Mouse (Mus musculus) neural tube, embryonic 14.5 days (tissue): ENCODE results near the gene Mtmr12. TPM values are rescaled to one million over a fixed set of nuclear protein-coding genes. Genes with fewer than 3 reads are reported as not detected.

Source experiments
- ATAC-seq: fragments of 200-750 bp; cut with Nextera tagmentation; 2 replicates; pipeline ENCODE4 v1.8.0; 2017; ENCODE audit warnings: low read depth, mild to moderate bottlenecking, moderate TSS enrichment, moderate library complexity
- H3K27ac ChIP-seq: fragments of 300-500 bp; sonication (generic); 2 replicates; pipeline ENCODE4 v1.5.1; 2014; ENCODE audit warnings: low read depth, mild to moderate bottlenecking, control low read depth, low read length, moderate library complexity, mixed read lengths
- H3K27me3 ChIP-seq: fragments of 300-500 bp; sonication (generic); 2 replicates; pipeline ENCODE4 v1.6.1; 2014; ENCODE audit warnings: low read length; ENCODE audit not compliant: control insufficient read depth, insufficient read depth
- H3K36me3 ChIP-seq: fragments of 300-500 bp; sonication (generic); 2 replicates; pipeline ENCODE4 v1.6.1; 2014; ENCODE audit warnings: low read length, mixed read lengths; ENCODE audit not compliant: control insufficient read depth, insufficient read depth
- H3K4me1 ChIP-seq: fragments of 300-500 bp; sonication (generic); 2 replicates; pipeline ENCODE4 v1.6.1; 2014; ENCODE audit warnings: low read length; ENCODE audit not compliant: control insufficient read depth, insufficient read depth
- H3K4me2 ChIP-seq: fragments of 300-500 bp; sonication (generic); 2 replicates; pipeline ENCODE4 v1.6.1; 2014; ENCODE audit warnings: mild to moderate bottlenecking, low read depth, low read length, control low read depth
- H3K4me3 ChIP-seq: fragments of 300-500 bp; sonication (generic); 2 replicates; pipeline ENCODE4 v1.5.1; 2014; ENCODE audit warnings: low read depth, low read length, control low read depth, mixed read lengths
- H3K9ac ChIP-seq: fragments of 300-500 bp; sonication (generic); replicated peaks from 2 replicates; pipeline ENCODE4 v1.6.1; 2014; ENCODE audit warnings: low read depth, mild to moderate bottlenecking, control low read depth, low read length, mixed read lengths
- H3K9me3 ChIP-seq: fragments of 300-500 bp; sonication (generic); 2 replicates; pipeline ENCODE4 v1.6.1; 2016; ENCODE audit warnings: low read length; ENCODE audit not compliant: control insufficient read depth
- WGBS: fragments of 180-500 bp; shearing (Covaris S2); extraction: QIAGEN DNeasy Blood & Tissue Kit; methylation state at CpG from one replicate; pipeline ENCODE4 v1.1.7; 2014; 5-methylcytosine and 5-hydroxymethylcytosine counted together
- polyA plus RNA-seq: library from polyadenylated mRNA; unstranded; fragments of >200 nt; fragmentation: Nextera tagmentation; extraction: Ambion mirVana; gene quantifications from 2 replicates; pipeline ENCODE4 v1.2.1, GENCODE M21; 2014

The Mtmr12 gene
- polyA plus RNA-seq, 1 experiment from 2014 or later, result 7.2 TPM

- H3K27ac ChIP-seq, result no peak overlapping the region
These were observed 24.9 kb downstream of the Mtmr12 start for GRCm38 (mm10) chr15:12229603-12230242.

GRCm38 (mm10) chr15:12230243-12230935 is 25.6 kb downstream of the Mtmr12 start:
- 68% methylated on average over 12 of the region's 12 CpGs for WGBS
- Histone ChIP-seq H3K9me3 (no peaks in the 10 kb centered on the region), H3K27me3 (no peaks in the 10 kb centered on the region), H3K27ac (no peak overlapping the region), H3K4me1 (peaks cover 4% of the 10 kb centered on the region; the same call in 1 of the 2 replicates), H3K4me2 (no peak overlapping the region), H3K9ac (no peak overlapping the region), H3K4me3 (no peak overlapping the region), H3K36me3 (peaks cover 3% of the 10 kb centered on the region; the same call in 1 of the 2 replicates)
- no peak for ATAC-seq

More at GRCm38 (mm10) chr15:12229603-12230242, 24.9 kb downstream of the Mtmr12 start:
- Histone ChIP-seq H3K36me3 (peaks cover 3% of the 10 kb centered on the region; the same call in 1 of the 2 replicates), H3K4me3 (no peak overlapping the region), H3K4me1 (peaks cover 4% of the 10 kb centered on the region; the same call in 1 of the 2 replicates), H3K9ac (no peak overlapping the region), H3K9me3 (no peaks in the 10 kb centered on the region), H3K27me3 (no peaks in the 10 kb centered on the region), H3K4me2 (no peak overlapping the region)
- ATAC-seq, result no peak
- 81% methylated on average over 10 of the region's 10 CpGs for WGBS

- no peaks in the 10 kb centered on the region for H3K27me3 ChIP-seq
- no peak overlapping the region for H3K4me3 ChIP-seq
- H3K4me2 ChIP-seq, result no peak overlapping the region
- peaks cover 4% of the 10 kb centered on the region; the same call in 1 of the 2 replicates for H3K4me1 ChIP-seq
- H3K27ac ChIP-seq, result no peak overlapping the region
- ATAC-seq, result no peak
- no peak overlapping the region for H3K9ac ChIP-seq
- 87% methylated on average over 6 of the region's 6 CpGs for WGBS
- H3K9me3 ChIP-seq, result no peaks in the 10 kb centered on the region
- peaks cover 3% of the 10 kb centered on the region; the same call in 1 of the 2 replicates for H3K36me3 ChIP-seq
These were observed 26.6 kb downstream of the Mtmr12 start for GRCm38 (mm10) chr15:12231462-12231861.

- peaks cover 5% of the 10 kb centered on the region; the same call in 1 of the 2 replicates for H3K36me3 ChIP-seq
- no peak overlapping the region for H3K4me3 ChIP-seq
- H3K4me2 ChIP-seq, result no peak overlapping the region
- ATAC-seq, result no peak
- 79% methylated on average over 11 of the region's 11 CpGs for WGBS
- H3K9ac ChIP-seq, result no peak overlapping the region
- peaks cover 4% of the 10 kb centered on the region; the same call in 1 of the 2 replicates for H3K4me1 ChIP-seq
- no peak overlapping the region for H3K27ac ChIP-seq
- no peaks in the 10 kb centered on the region for H3K27me3 ChIP-seq
- H3K9me3 ChIP-seq, result no peaks in the 10 kb centered on the region
These were observed 27.6 kb downstream of the Mtmr12 start for GRCm38 (mm10) chr15:12232429-12232828.

- Histone ChIP-seq H3K4me1 (peaks cover 2% of the 10 kb centered on the region; the same call in 1 of the 2 replicates), H3K9ac (no peak overlapping the region), H3K27me3 (no peaks in the 10 kb centered on the region), H3K4me3 (no peak overlapping the region), H3K27ac (no peak overlapping the region), H3K4me2 (no peak overlapping the region), H3K9me3 (no peaks in the 10 kb centered on the region), H3K36me3 (peaks cover 6% of the 10 kb centered on the region; the same call in 1 of the 2 replicates)
- no peak for ATAC-seq
- WGBS, result 87% methylated on average over 4 of the region's 4 CpGs
These were observed 28.2 kb downstream of the Mtmr12 start for GRCm38 (mm10) chr15:12233021-12233420.

- Histone ChIP-seq H3K27me3 (no peaks in the 10 kb centered on the region), H3K4me2 (no peak overlapping the region), H3K27ac (no peak overlapping the region), H3K4me3 (no peak overlapping the region), H3K36me3 (peaks cover 22% of the 10 kb centered on the region), H3K4me1 (no peaks in the 10 kb centered on the region), H3K9ac (no peak overlapping the region), H3K9me3 (no peaks in the 10 kb centered on the region)
- 40% methylated on average over 1 of the region's 1 CpGs for WGBS
- ATAC-seq, result no peak
These were observed 30.7 kb downstream of the Mtmr12 start for GRCm38 (mm10) chr15:12235559-12235958.

- H3K36me3 ChIP-seq, result peaks cover 22% of the 10 kb centered on the region
- WGBS, result 79% methylated on average over 4 of the region's 4 CpGs
These were observed 31.2 kb downstream of the Mtmr12 start for GRCm38 (mm10) chr15:12235983-12236382.

GRCm38 (mm10) chr15:12236961-12237360 is 32.1 kb downstream of the Mtmr12 start:
- Histone ChIP-seq H3K36me3 (peaks cover 22% of the 10 kb centered on the region), H3K4me3 (no peak overlapping the region), H3K9ac (no peak overlapping the region), H3K4me1 (no peaks in the 10 kb centered on the region), H3K27me3 (no peaks in the 10 kb centered on the region), H3K9me3 (no peaks in the 10 kb centered on the region), H3K27ac (no peak overlapping the region), H3K4me2 (no peak overlapping the region)
- no peak for ATAC-seq
- WGBS, result 84% methylated on average over 2 of the region's 2 CpGs

More at GRCm38 (mm10) chr15:12235983-12236382, 31.2 kb downstream of the Mtmr12 start:
- Histone ChIP-seq H3K9ac (no peak overlapping the region), H3K4me2 (no peak overlapping the region), H3K27me3 (no peaks in the 10 kb centered on the region), H3K4me1 (no peaks in the 10 kb centered on the region), H3K4me3 (no peak overlapping the region), H3K9me3 (no peaks in the 10 kb centered on the region), H3K27ac (no peak overlapping the region)
- no peak for ATAC-seq

GRCm38 (mm10) chr15:12237539-12237938 is 32.7 kb downstream of the Mtmr12 start:
- ATAC-seq, result no peak

More at GRCm38 (mm10) chr15:12237539-12237938, 32.7 kb downstream of the Mtmr12 start:
- 86% methylated on average over 4 of the region's 4 CpGs for WGBS
- H3K27ac ChIP-seq, result no peak overlapping the region
- peaks cover 21% of the 10 kb centered on the region for H3K36me3 ChIP-seq
- no peaks in the 10 kb centered on the region for H3K9me3 ChIP-seq
- H3K27me3 ChIP-seq, result no peaks in the 10 kb centered on the region
- no peak overlapping the region for H3K4me3 ChIP-seq
- H3K9ac ChIP-seq, result no peak overlapping the region
- H3K4me2 ChIP-seq, result no peak overlapping the region
- no peaks in the 10 kb centered on the region for H3K4me1 ChIP-seq
